Mouse (Mus musculus) spleen, adult 12 weeks (tissue): ENCODE measurements at regions not wholly inside any gene's neighbourhood (a gene's known extent, or its start where the extent isn't known, plus 50 kb on each side); places are given as distances from the start of the nearest gene placed in this dataset.

Experiments
- DNase-seq: peaks from one replicate; pipeline ENCODE4 v3.0.0; 2022; ENCODE audit warnings: low spot score

GRCm38 (mm10) chr11:112979413-112979812 lies 197.4 kb downstream of the Sox9 start:
- DNase-seq: no peak

- DNase-seq: no peak
Measured at GRCm38 (mm10) chr11:112982165-112982801, 200.3 kb downstream of the Sox9 start.

GRCm38 (mm10) chr11:112982802-112983591 lies 201.0 kb downstream of the Sox9 start:
- DNase-seq: no peak

- DNase-seq: no peak
Measured at GRCm38 (mm10) chr11:112986029-112986573, 204.1 kb downstream of the Sox9 start.

- no peak for DNase-seq
Measured at GRCm38 (mm10) chr11:112987782-112988181, 205.8 kb downstream of the Sox9 start.

- no peak for DNase-seq
Measured at GRCm38 (mm10) chr11:112988900-112989299, 206.9 kb downstream of the Sox9 start.

- DNase-seq: no peak
Measured at GRCm38 (mm10) chr11:112989981-112990512, 208.0 kb downstream of the Sox9 start.

- DNase-seq: no peak
Measured at GRCm38 (mm10) chr11:112990751-112991150, 208.7 kb downstream of the Sox9 start.

GRCm38 (mm10) chr11:112991862-112992261 lies 209.8 kb downstream of the Sox9 start:
- DNase-seq: no peak

GRCm38 (mm10) chr11:112998777-112999583 lies 217.0 kb downstream of the Sox9 start:
- DNase-seq: no peak

- no peak for DNase-seq
Measured at GRCm38 (mm10) chr11:113001071-113001470, 219.0 kb downstream of the Sox9 start.

- DNase-seq: no peak
Measured at GRCm38 (mm10) chr11:113005895-113006294, 223.9 kb downstream of the Sox9 start.

- no peak for DNase-seq
Measured at GRCm38 (mm10) chr11:113008521-113008920, 226.5 kb downstream of the Sox9 start.

GRCm38 (mm10) chr11:113009376-113009775 lies 227.4 kb downstream of the Sox9 start:
- DNase-seq: no peak

- no peak for DNase-seq
Measured at GRCm38 (mm10) chr11:113010906-113011305, 228.9 kb downstream of the Sox9 start.

GRCm38 (mm10) chr11:113014186-113015010 lies 232.4 kb downstream of the Sox9 start:
- DNase-seq: no peak

- DNase-seq: no peak
Measured at GRCm38 (mm10) chr11:113015686-113016304, 233.8 kb downstream of the Sox9 start.

- DNase-seq: no peak
Measured at GRCm38 (mm10) chr11:113016801-113017715, 235.0 kb downstream of the Sox9 start.

GRCm38 (mm10) chr11:113021533-113021932 lies 239.5 kb downstream of the Sox9 start:
- no peak for DNase-seq

GRCm38 (mm10) chr11:113026994-113027393 lies 245.0 kb downstream of the Sox9 start:
- DNase-seq: no peak
